Mouse (Mus musculus) lung, postnatal 0 days (tissue): ENCODE results near the gene Cnot2.
"Not testable (repeated sequence)": the region's sequence is repeated elsewhere in the genome, so short reads cannot be mapped to it uniquely, and the experiment has no call there.

Experiments used
- CTCF ChIP-seq: IDR thresholded peaks from 2 replicates; pipeline ENCODE4 v1.5.1; 2016; ENCODE audit warnings: antibody characterized with exemption, mild to moderate bottlenecking
- EP300 ChIP-seq: IDR thresholded peaks from 2 replicates; pipeline ENCODE4 v1.6.1; 2016; ENCODE audit warnings: antibody characterized with exemption, mild to moderate bottlenecking, control low read depth

DNA sequence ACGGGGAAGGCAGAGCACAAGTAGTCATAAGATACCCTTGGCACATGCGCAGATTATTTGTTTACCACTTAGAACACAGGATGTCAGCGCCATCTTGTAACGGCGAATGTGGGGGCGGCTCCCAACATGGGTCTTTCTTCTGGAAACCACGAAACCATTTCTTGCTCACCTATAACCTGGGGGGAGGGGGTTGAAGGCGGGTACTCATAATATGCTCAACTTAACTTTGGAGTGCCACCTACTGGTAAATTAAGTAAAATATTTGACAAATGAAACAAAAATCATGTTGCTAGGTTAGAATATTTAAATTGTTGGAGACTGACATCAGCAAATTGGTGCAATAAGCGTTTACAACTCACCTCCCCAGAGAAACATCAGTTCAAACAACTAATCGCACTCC is 31.9 kb upstream of the Cnot2 start:
- TF ChIP-seq CTCF, EP300: not testable (repeated sequence)
